Mouse (Mus musculus) hindbrain, embryonic 16.5 days (tissue): Measurements from ENCODE around the gene Lrtm1. TPM values are rescaled to one million over a fixed set of nuclear protein-coding genes. Genes with fewer than 3 reads are reported as not detected.

Experiments used
- ATAC-seq: fragments of 200-750 bp; cut with Nextera tagmentation; 2 replicates; pipeline ENCODE4 v1.8.0; 2017; ENCODE audit warnings: moderate TSS enrichment, moderate library complexity
- H3K27ac ChIP-seq: fragments of 300-500 bp; sonication (generic); 2 replicates; pipeline ENCODE4 v1.5.1; 2014; ENCODE audit warnings: low read depth, mild to moderate bottlenecking, control low read depth, low read length, moderate library complexity
- H3K27me3 ChIP-seq: fragments of 300-500 bp; sonication (generic); replicated peaks from 2 replicates; pipeline ENCODE4 v1.6.1; 2014; ENCODE audit warnings: low read length; ENCODE audit not compliant: control insufficient read depth, insufficient read depth
- H3K36me3 ChIP-seq: fragments of 300-500 bp; sonication (generic); 2 replicates; pipeline ENCODE4 v1.6.1; 2014; ENCODE audit warnings: mild to moderate bottlenecking, low read length, moderate library complexity, mixed read lengths; ENCODE audit not compliant: control insufficient read depth, insufficient read depth
- H3K4me1 ChIP-seq: fragments of 300-500 bp; sonication (generic); 2 replicates; pipeline ENCODE4 v1.6.1; 2014; ENCODE audit warnings: low read depth, low read length; ENCODE audit not compliant: control insufficient read depth, insufficient read depth
- H3K4me2 ChIP-seq: fragments of 300-500 bp; sonication (generic); 2 replicates; pipeline ENCODE4 v1.6.1; 2014; ENCODE audit warnings: mild to moderate bottlenecking, low read length, control low read depth, moderate library complexity
- H3K4me3 ChIP-seq: fragments of 300-500 bp; sonication (generic); 2 replicates; pipeline ENCODE4 v1.5.1; 2014; ENCODE audit warnings: mild to moderate bottlenecking, low read length, control low read depth, moderate library complexity
- H3K9ac ChIP-seq: fragments of 300-500 bp; sonication (generic); 2 replicates; pipeline ENCODE4 v1.6.1; 2014; ENCODE audit warnings: low read depth, mild to moderate bottlenecking, control low read depth, low read length, moderate library complexity
- H3K9me3 ChIP-seq: fragments of 300-500 bp; sonication (generic); 2 replicates; pipeline ENCODE4 v1.6.1; 2014; ENCODE audit warnings: mild to moderate bottlenecking, low read length, moderate library complexity; ENCODE audit not compliant: control insufficient read depth
- WGBS: fragments of 180-500 bp; shearing (Covaris S2); extraction: QIAGEN DNeasy Blood & Tissue Kit; methylation state at CpG from one replicate; pipeline ENCODE4 v1.1.7; 2014; 5-methylcytosine and 5-hydroxymethylcytosine counted together
- polyA plus RNA-seq: library from polyadenylated mRNA; unstranded; fragments of >200 nt; fragmentation: Nextera tagmentation; extraction: Ambion mirVana; gene quantifications from 2 replicates; pipeline ENCODE4 v1.2.1, GENCODE M21; 2015

Lrtm1 gene
- polyA plus RNA-seq, 1 experiment from 2014 or later, result 0.38 TPM

- no peak overlapping the region for H3K4me3 ChIP-seq
- H3K9ac ChIP-seq, result no peak overlapping the region
- peaks cover 8% of the 10 kb centered on the region for H3K4me1 ChIP-seq
- H3K9me3 ChIP-seq, result no peaks in the 10 kb centered on the region
- no peak; the same call in 1 of the 2 replicates for ATAC-seq
- no peaks in the 10 kb centered on the region for H3K36me3 ChIP-seq
- no peaks in the 10 kb centered on the region for H3K27me3 ChIP-seq
- 41% methylated on average over 6 of the region's 6 CpGs for WGBS
- no peak overlapping the region; the same call in 1 of the 2 replicates for H3K27ac ChIP-seq
- no peak overlapping the region for H3K4me2 ChIP-seq
These were observed 10.5 kb downstream of the Lrtm1 start for GRCm38 (mm10) chr14:29028391-29029106.

- no peak overlapping the region for H3K4me2 ChIP-seq
- no peak overlapping the region for H3K9ac ChIP-seq
- WGBS, result 37% methylated on average over 2 of the region's 2 CpGs
- H3K27me3 ChIP-seq, result no peaks in the 10 kb centered on the region
- peaks cover 8% of the 10 kb centered on the region for H3K4me1 ChIP-seq
- ATAC-seq, result 0 out of 2 replicates have a peak, but pooled peaks have one; percentile 17
- no peak overlapping the region for H3K4me3 ChIP-seq
- no peaks in the 10 kb centered on the region for H3K9me3 ChIP-seq
- H3K27ac ChIP-seq, result no peak overlapping the region
- H3K36me3 ChIP-seq, result no peaks in the 10 kb centered on the region
These were observed 11.1 kb downstream of the Lrtm1 start for GRCm38 (mm10) chr14:29029107-29029469.

GRCm38 (mm10) chr14:29029896-29030420 lies 11.9 kb downstream of the Lrtm1 start:
- no peaks in the 10 kb centered on the region for H3K36me3 ChIP-seq
- WGBS, result 58% methylated on average over 11 of the region's 11 CpGs
- H3K9ac ChIP-seq, result no peak overlapping the region
- no peaks in the 10 kb centered on the region for H3K27me3 ChIP-seq
- H3K27ac ChIP-seq, result no peak overlapping the region
- ATAC-seq, result no peak
- no peak overlapping the region for H3K4me3 ChIP-seq
- H3K4me2 ChIP-seq, result no peak overlapping the region
- H3K9me3 ChIP-seq, result no peaks in the 10 kb centered on the region
- H3K4me1 ChIP-seq, result peaks cover 8% of the 10 kb centered on the region

GRCm38 (mm10) chr14:29030519-29030918 lies 12.5 kb downstream of the Lrtm1 start:
- WGBS, result 43% methylated on average over 9 of the region's 9 CpGs
- Histone ChIP-seq H3K36me3 (no peaks in the 10 kb centered on the region), H3K4me1 (peaks cover 8% of the 10 kb centered on the region), H3K27me3 (no peaks in the 10 kb centered on the region), H3K9me3 (no peaks in the 10 kb centered on the region), H3K27ac (no peak overlapping the region), H3K9ac (no peak overlapping the region), H3K4me2 (no peak overlapping the region), H3K4me3 (no peak overlapping the region)
- no peak for ATAC-seq

- H3K4me2 ChIP-seq, result no peak overlapping the region
- H3K9ac ChIP-seq, result no peak overlapping the region
- 79% methylated on average over 1 of the region's 1 CpGs for WGBS
- peaks cover 8% of the 10 kb centered on the region for H3K4me1 ChIP-seq
- H3K9me3 ChIP-seq, result no peaks in the 10 kb centered on the region
- H3K36me3 ChIP-seq, result no peaks in the 10 kb centered on the region
- H3K27ac ChIP-seq, result no peak overlapping the region
- H3K4me3 ChIP-seq, result no peak overlapping the region
- H3K27me3 ChIP-seq, result no peaks in the 10 kb centered on the region
- ATAC-seq, result no peak
These were observed 13.9 kb downstream of the Lrtm1 start for GRCm38 (mm10) chr14:29031858-29032395.

GRCm38 (mm10) chr14:29038246-29038645 lies 20.2 kb downstream of the Lrtm1 start:
- no peak overlapping the region for H3K4me3 ChIP-seq
- WGBS, result 57% methylated on average over 5 of the region's 5 CpGs
- H3K27ac ChIP-seq, result no peak overlapping the region
- H3K9ac ChIP-seq, result no peak overlapping the region
- no peaks in the 10 kb centered on the region for H3K27me3 ChIP-seq
- no peak overlapping the region for H3K4me2 ChIP-seq
- H3K36me3 ChIP-seq, result no peaks in the 10 kb centered on the region
- no peaks in the 10 kb centered on the region; the same call in 1 of the 2 replicates for H3K4me1 ChIP-seq
- no peak for ATAC-seq
- H3K9me3 ChIP-seq, result no peaks in the 10 kb centered on the region

GRCm38 (mm10) chr14:29040606-29041364 lies 22.8 kb downstream of the Lrtm1 start:
- H3K4me3 ChIP-seq, result no peak overlapping the region
- H3K36me3 ChIP-seq, result no peaks in the 10 kb centered on the region
- H3K9ac ChIP-seq, result no peak overlapping the region
- no peaks in the 10 kb centered on the region for H3K27me3 ChIP-seq
- WGBS, result 30% methylated on average over 9 of the region's 9 CpGs
- no peak overlapping the region for H3K4me2 ChIP-seq
- H3K27ac ChIP-seq, result no peak overlapping the region; the same call in 1 of the 2 replicates
- peak; percentile 96 for ATAC-seq
- no peaks in the 10 kb centered on the region for H3K9me3 ChIP-seq
- no peaks in the 10 kb centered on the region; the same call in 1 of the 2 replicates for H3K4me1 ChIP-seq

GRCm38 (mm10) chr14:29041498-29041897 lies 23.5 kb downstream of the Lrtm1 start:
- 79% methylated on average over 1 of the region's 1 CpGs for WGBS
- no peak for ATAC-seq

GRCm38 (mm10) chr14:29042355-29042754 lies 24.3 kb downstream of the Lrtm1 start:
- no peaks in the 10 kb centered on the region for H3K36me3 ChIP-seq
- H3K4me2 ChIP-seq, result no peak overlapping the region
- H3K9ac ChIP-seq, result no peak overlapping the region
- ATAC-seq, result no peak
- H3K27ac ChIP-seq, result no peak overlapping the region
- no peaks in the 10 kb centered on the region for H3K27me3 ChIP-seq
- no peaks in the 10 kb centered on the region for H3K9me3 ChIP-seq
- H3K4me3 ChIP-seq, result no peak overlapping the region
- WGBS, result 53% methylated on average over 1 of the region's 1 CpGs
- no peaks in the 10 kb centered on the region; the same call in 1 of the 2 replicates for H3K4me1 ChIP-seq

More at GRCm38 (mm10) chr14:29041498-29041897, 23.5 kb downstream of the Lrtm1 start:
- H3K36me3 ChIP-seq, result no peaks in the 10 kb centered on the region
- no peak overlapping the region for H3K4me3 ChIP-seq
- H3K4me2 ChIP-seq, result no peak overlapping the region
- H3K27me3 ChIP-seq, result no peaks in the 10 kb centered on the region
- no peak overlapping the region for H3K27ac ChIP-seq
- H3K9me3 ChIP-seq, result no peaks in the 10 kb centered on the region
- H3K9ac ChIP-seq, result no peak overlapping the region
- H3K4me1 ChIP-seq, result no peaks in the 10 kb centered on the region; the same call in 1 of the 2 replicates
